Mouse (Mus musculus): Measurements from ENCODE around the gene Gm4513.
"Not testable (repeated sequence)": the region's sequence is repeated elsewhere in the genome, so short reads cannot be mapped to it uniquely, and the experiment has no call there.

The Gm4513 gene

DNA sequence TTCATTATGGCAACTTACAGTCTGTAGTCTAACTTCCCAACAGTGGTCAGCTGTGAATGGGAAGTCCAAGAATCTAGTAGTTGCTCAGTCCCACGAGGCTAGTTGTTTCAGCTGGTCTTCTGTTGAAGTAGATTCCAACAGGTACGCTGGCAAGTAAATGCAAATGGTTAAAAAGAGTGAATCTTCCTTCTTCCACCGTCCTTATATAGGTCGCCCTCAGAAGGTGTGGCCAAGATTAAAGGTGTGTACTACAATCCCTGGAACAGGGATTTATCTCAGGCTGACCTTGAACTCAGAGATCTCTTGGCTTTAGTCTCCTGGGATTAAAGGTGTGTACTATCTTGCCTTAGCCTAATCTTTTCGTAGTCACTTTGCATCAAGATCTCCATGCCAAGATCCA is at the start of gene Gm4513:
Gene Gm4513 (minus strand): TSS at position 101 of the 400 bp plus-strand sequence.
- not testable (repeated sequence) for DNase-seq (ENCODE audit: low read depth, low spot score)

DNA sequence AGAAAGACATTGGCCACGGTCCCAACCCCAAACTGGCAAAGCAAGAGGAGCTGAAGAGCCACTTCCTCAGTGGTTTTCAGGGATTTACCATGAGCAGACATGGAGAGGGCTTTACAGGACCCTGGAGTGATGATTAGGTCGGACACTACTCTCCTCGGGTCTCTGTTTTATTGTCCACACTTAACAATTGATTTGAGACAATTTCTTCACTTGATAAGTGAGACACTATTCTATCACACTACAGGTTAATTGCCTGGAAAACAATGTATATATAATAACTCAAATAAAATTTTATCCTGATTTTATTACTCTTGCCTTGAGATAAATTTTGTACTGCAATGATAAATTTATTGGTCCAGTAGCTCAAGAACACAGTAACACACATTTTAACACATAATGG is 22.7 kb downstream of the Gm4513 start, which contains the start of gene Gm4141:
Gene Gm4141 (minus strand): TSS at position 101 of the 400 bp plus-strand sequence.
- DNase-seq (ENCODE audit: low read depth, low spot score): not testable (repeated sequence)

DNA sequence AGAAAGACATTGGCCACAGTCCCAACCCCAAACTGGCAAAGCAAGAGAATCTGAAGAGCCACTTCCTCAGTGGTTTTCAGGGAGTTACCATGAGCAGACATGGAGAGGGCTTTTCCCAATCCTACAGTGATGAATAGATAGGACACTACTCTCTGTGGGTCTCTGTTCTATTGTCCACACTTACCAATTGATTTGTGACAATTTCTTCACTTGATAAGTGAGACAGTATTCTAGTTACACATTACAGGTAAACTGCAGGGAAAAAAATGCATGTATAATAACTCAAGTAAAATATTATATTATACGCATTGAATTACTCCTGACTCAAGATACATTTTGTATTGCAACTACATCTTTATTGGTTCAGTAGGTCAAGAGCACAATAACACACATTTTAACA is 53.2 kb downstream of the Gm4513 start, which contains the start of gene Gm5726:
Gene Gm5726 (minus strand): TSS at position 101 of the 400 bp plus-strand sequence.
- not testable (repeated sequence) for DNase-seq (ENCODE audit: low read depth, low spot score)

Data from telencephalon, adult 2 months (tissue).